Comparison of ENCODE assay signal across 27 mouse cellular contexts in genomic region chr11:26972533-26973081, GRCm38 (mm10).
DNase-seq lines count a peak whose midpoint lies in the region; ATAC-seq lines count a peak whose summit lies in the region.
"Had no signal": no experiment of that assay in that cellular context is flagged by ENCODE, and none has a peak within 500 bp of the region (broad histone marks: within the 10 kb centered on the region; RNA-seq: fewer than 3 reads in every experiment).

No protein-coding gene starts in this region.

- no peak overlapping the region for H3K4me2 ChIP-seq in forebrain, embryonic 15.5 days (replicated peaks)
- H3K4me2 ChIP-seq: embryonic facial prominence, embryonic 13.5 days; heart, embryonic 13.5 days; liver, embryonic 15.5 days had no signal

- H3K4me3 ChIP-seq in forebrain, embryonic 15.5 days, result no peak overlapping the region
- no peak overlapping the region for H3K4me3 ChIP-seq in forebrain, embryonic 10.5 days
- H3K4me3 ChIP-seq: embryonic facial prominence, embryonic 13.5 days; erythroblast, embryonic 14.5 days; heart, adult 2 months; heart, embryonic 13.5 days; limb, embryonic 10.5 days; liver, embryonic 15.5 days had no signal

- no peaks in the 10 kb centered on the region for H3K4me1 ChIP-seq in forebrain, embryonic 15.5 days
- no peaks in the 10 kb centered on the region for H3K4me1 ChIP-seq in forebrain, embryonic 10.5 days
- H3K4me1 ChIP-seq: embryonic facial prominence, embryonic 13.5 days; limb, embryonic 10.5 days; liver, embryonic 15.5 days had no signal

- DNase-seq in forebrain, embryonic 10.5 days (ENCODE audit: extremely low spot score, low spot score), result no peak
- DNase-seq in heart, adult 11 months, result peak; percentile 80
- no peak for DNase-seq in heart, postnatal 4 days
- DNase-seq in left cerebral cortex, postnatal 36 days (ENCODE audit: low spot score in 2 of 2), result peak; percentile 53 to 59
- no peak for DNase-seq in left cerebral cortex, postnatal 14 days (ENCODE audit: low spot score in 2 of 2)
- peak; percentile 26 for DNase-seq in right cerebral cortex, postnatal 25 days
- no peak for DNase-seq in right cerebral cortex, postnatal 4 days
- DNase-seq: adrenal gland, adult 8-10 months; cerebellum, adult 2 months; cerebellum, postnatal 25 days; embryo, embryonic 11 days; gastrocnemius, postnatal 25 days; heart, adult 2 months; heart, postnatal 14 days; kidney, postnatal 25 days; liver; lung, postnatal 4 days; retina, postnatal 1 day had no signal

- ATAC-seq in forebrain, embryonic 15.5 days (replicated peaks), result no peak
- ATAC-seq: activated CD4-positive, CD25-positive, alpha-beta regulatory T cell, adult 4 months; intestine, postnatal 0 days had no signal

- H3K36me3 ChIP-seq in forebrain, embryonic 15.5 days, result no peaks in the 10 kb centered on the region
- no peaks in the 10 kb centered on the region for H3K36me3 ChIP-seq in forebrain, embryonic 10.5 days (replicated peaks)
- H3K36me3 ChIP-seq: embryonic facial prominence, embryonic 13.5 days; heart, embryonic 13.5 days; limb, embryonic 10.5 days; liver, embryonic 15.5 days had no signal

- WGBS in forebrain, embryonic 15.5 days, result 76% methylated on average over 8 of the region's 8 CpGs
- WGBS in forebrain, embryonic 10.5 days, result 90% methylated on average over 8 of the region's 8 CpGs

- peak overlapping the region; percentile 42; the same call in 1 of the 2 replicates for H3K27ac ChIP-seq in forebrain, embryonic 15.5 days (replicated peaks)
- no peak overlapping the region for H3K27ac ChIP-seq in forebrain, embryonic 10.5 days
- H3K27ac ChIP-seq: embryonic facial prominence, embryonic 13.5 days; heart, adult 2 months; heart, embryonic 13.5 days; limb, embryonic 10.5 days; liver, embryonic 15.5 days; stomach, postnatal 0 days had no signal

- no peaks in the 10 kb centered on the region for H3K27me3 ChIP-seq in forebrain, embryonic 15.5 days
- H3K27me3 ChIP-seq in forebrain, embryonic 10.5 days (ENCODE audit: poor library complexity, severe bottlenecking), result no peaks in the 10 kb centered on the region
- H3K27me3 ChIP-seq: embryonic facial prominence, embryonic 13.5 days; heart, embryonic 13.5 days; liver, embryonic 15.5 days had no signal

- no peaks in the 10 kb centered on the region for H3K9me3 ChIP-seq in forebrain, embryonic 15.5 days
- no peaks in the 10 kb centered on the region for H3K9me3 ChIP-seq in forebrain, embryonic 10.5 days
- H3K9me3 ChIP-seq: embryonic facial prominence, embryonic 13.5 days; heart, embryonic 13.5 days; limb, embryonic 10.5 days; liver, embryonic 15.5 days had no signal

- intact Hi-C loops in left cerebral cortex, postnatal 36 days (cut with DNase I), result no loop called here
- intact Hi-C loops in left cerebral cortex, postnatal 14 days (cut with DNase I), result no loop called here

- H3K9ac ChIP-seq in forebrain, embryonic 15.5 days (replicated peaks), result no peak overlapping the region
- H3K9ac ChIP-seq: embryonic facial prominence, embryonic 13.5 days; heart, embryonic 13.5 days; liver, embryonic 15.5 days had no signal

Comparison
In these comparisons a context has a peak if more than half of its experiments do, and no peak if none do; other contexts are left out.
1. DNase-seq: peak in heart, adult 11 months (single experiment), left cerebral cortex, postnatal 36 days (2 of 2) and right cerebral cortex, postnatal 25 days (single experiment); none in forebrain, embryonic 10.5 days (single experiment), heart, postnatal 4 days (single experiment), left cerebral cortex, postnatal 14 days (0 of 2) and right cerebral cortex, postnatal 4 days (single experiment).